Mouse (Mus musculus): ENCODE measurements around the gene Cd44.

Cd44 gene

DNA sequence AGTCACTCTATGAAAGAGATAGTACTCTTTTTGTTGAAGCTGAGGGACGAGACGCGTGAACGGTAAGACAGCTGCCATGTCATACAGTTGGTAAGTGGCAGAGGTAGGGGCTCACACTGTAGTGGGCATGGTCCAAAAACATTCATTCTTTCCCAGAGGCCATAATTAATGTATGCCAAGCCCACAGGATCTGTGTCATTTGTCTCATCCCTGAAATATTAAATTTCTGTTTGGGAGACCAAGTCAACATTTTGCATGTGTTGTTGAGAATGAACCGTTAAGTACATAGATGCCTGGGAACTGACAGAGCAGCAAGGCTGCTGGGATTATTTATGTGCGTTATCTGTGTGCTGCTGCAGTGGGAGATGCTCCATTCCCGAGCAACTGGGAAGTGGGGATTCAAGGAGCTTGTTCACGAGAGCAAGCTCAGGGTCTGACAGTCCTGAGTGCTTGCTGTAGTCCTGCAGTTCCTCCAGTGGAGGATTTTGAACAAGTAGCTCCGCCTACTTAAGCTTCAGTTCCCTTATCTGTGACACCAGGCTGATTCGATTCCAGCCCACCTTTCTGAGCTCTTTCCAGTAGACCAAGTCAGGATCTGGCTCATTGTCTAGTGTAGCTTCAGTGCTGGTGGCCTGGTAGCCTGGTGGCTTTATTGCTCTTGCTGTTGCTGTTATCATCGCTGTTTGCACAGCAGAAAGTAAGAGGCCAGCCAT lies 12.5 kb upstream of the Cd44 start:
- no peak for DNase-seq

DNA sequence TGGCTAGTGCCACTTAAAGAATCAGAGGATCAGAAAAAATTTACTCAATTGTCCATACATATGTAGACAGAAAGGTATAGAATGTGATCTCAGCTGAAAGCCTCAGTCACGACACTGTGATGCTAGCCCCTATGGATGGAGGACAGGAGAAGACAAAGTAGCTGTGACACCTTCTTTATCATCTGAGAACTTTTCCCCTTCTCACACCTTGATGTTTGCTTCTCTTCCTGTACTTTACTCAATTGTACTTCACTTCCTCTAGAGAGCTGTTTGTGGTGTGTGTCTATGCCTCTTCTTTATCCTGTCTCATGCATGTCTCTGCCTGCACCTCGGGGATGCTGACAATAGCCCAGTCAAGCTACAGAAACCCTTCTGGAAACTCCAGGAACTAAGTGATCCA lies 11.5 kb upstream of the Cd44 start:
- DNase-seq: no peak

DNA sequence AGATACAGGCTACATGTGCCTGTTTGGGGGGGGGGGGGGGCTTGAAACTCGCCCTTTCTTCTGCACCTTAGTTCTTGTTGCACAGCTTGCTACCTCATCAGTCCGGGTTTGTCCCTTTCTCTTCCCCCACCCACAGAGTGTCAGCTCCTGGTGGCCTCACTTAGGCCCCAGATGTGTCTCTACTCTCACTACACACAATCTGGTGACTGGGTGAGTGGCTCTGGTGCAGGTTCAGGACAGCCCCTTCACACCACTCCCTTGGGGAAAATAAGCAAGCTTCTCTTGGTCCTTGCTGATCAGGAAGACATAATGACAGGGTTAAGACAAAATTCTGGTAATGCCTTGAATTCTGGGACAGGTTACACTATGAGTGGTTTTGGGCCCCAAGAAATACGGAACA lies 11.0 kb upstream of the Cd44 start:
- DNase-seq: no peak

DNA sequence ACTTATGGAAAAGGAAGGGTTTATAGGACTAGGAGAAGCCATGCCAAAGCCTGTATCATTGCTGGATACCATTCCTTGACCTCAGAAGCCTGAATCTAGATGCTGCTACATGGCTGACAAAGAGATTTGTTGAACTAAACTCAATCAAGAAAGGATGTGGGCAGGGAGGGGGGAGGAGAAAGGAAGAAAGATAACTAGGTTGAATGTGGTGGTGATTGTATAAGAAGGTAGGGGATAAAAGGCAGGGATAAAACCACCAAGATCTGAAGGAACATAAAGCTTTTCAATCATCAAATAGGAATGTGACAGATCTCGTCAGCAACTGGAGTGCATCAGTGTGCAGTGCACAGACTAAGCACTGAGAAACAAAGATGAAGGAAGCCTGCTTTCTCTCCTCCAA lies 7.9 kb upstream of the Cd44 start:
- DNase-seq: no peak

DNA sequence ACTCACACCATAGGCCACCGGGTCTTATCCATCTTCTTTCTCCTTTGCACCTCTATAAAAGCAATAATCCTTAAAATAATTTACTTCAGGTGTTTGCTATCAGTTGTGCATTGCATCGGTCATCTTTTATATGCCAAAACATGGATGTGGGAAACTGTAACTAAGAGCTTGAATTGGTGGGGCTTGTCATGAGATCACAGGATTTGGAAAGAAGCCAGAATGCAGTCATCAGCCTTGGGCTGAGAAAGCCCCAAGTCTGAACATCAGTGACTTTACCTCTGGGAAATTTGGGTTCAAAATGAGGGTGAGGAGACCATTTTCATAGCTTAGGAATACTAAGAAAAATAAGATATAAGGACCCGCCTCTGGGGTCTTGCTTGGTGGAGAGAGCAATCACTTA lies 4.1 kb upstream of the Cd44 start:
- no peak for DNase-seq

DNA sequence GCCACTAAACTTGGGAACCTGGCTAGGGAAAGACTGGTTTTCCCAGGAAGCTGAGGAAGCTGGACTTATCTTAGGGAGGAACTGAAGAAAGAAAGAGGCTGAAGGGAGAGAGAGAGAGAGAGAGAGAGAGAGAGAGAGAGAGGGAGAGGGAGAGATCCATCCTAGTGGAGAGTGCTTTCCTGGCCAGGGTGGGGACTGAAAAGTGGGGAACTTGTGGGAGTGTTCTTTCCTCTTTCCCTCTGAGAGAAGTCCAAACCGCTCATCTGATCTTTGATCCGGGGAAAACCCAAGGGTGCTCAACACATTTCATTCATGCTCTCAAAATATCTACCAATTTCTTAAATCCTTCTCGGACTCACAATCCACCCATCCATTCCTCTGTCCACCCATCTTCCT lies 361 bp upstream of the Cd44 start:
- no peak for DNase-seq

DNA sequence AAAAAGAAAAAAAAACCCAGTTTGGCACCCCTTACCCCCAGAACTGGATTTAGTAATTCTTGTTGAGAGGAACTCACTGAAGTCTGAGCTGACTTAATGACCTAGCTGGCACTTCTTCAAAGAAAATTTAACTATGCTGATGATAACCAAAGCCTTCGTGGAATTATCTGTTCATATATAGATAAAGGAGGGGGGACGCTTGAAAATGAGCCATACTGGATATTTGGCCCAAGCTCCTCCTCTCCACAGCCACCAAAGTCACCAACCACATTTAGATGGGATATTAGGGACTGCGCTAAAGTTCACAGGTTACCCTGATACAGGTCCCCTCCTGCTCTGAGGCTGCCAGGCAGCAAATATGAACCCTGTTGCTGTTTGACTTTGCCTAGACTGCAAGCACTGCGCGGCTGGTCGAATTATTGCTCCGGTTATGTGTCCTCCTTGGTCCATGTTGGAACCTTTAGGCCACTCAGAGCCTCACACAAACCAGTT lies 1.2 kb downstream of the Cd44 start:
- DNase-seq: no peak

DNA sequence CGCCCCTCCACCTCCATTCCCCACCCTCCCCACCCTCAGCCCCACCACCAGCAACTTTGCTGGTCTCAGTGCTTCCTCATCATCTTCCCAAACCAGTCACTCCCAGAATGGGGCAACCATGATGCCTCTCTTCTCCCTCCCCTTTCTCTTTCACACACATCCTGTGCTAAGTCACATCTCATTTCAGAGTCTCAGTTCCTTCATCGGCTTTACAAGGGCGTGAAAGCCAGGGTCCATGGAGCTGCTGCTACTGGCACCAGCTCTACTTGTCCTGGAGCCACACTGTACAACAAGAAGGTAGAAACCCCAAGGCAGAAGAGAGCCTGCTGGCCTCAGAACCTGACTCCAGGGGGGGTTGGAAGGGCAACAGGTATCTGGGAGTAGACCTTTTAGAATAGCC lies 2.2 kb downstream of the Cd44 start:
- DNase-seq: no peak

DNA sequence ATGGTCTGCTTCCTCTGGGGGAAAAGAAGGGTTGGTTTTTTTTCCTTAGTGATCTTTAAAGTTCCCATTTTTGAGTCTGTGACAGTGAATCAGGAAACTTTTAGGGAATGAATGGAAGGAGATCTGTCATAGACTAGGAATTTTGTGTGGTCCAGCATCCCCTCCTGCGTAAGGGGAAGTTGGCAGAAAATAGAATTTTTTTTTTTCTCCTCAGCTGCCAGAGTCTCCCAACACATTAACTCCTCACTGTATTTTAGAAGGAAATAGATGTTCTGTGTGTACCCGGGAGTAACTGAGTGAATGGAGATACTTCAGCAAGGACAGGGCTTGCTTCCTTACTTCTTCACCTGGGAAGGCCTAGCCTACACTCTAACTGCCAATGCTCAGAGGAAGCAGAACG lies 2.9 kb downstream of the Cd44 start:
- DNase-seq: no peak

DNA sequence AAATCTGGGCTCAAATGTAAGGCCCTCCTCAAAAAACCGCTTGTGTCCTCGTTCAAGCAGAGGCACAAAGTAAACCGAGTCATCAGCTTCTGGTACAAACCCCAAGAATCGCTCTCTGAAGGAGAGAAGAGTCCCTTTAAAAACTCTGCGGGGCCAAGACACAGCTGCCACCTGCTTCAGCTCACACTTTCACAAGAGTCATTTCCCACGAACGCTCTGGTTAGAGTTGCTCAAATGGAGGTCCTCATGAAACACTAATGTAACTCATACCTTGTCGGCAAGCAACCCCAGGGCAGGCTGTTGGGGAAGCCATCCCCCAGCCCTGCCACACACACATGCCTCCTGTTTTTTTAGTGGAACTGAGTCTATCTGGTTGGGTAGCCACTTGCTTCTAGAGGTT lies 5.3 kb downstream of the Cd44 start:
- DNase-seq: no peak

DNA sequence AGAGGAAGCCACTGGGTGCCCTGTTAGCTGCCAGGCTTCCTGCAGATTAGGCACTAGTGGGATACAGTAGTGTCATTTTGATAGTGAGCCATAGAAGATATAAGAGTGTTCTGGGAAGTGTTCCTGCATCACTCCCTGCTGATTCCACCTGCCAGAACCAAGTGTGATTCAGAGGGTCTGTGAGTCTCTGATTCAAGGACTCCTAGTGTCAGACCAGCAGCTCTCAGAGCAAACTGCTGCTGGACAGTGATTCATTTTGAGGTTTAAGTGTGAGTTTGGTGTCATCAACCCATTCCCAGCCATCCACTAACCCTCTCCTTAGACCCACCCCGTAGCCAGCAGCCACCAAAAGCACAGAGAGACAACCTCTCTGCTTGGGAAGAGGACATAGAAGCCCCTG lies 6.3 kb downstream of the Cd44 start:
- no peak for DNase-seq

DNA sequence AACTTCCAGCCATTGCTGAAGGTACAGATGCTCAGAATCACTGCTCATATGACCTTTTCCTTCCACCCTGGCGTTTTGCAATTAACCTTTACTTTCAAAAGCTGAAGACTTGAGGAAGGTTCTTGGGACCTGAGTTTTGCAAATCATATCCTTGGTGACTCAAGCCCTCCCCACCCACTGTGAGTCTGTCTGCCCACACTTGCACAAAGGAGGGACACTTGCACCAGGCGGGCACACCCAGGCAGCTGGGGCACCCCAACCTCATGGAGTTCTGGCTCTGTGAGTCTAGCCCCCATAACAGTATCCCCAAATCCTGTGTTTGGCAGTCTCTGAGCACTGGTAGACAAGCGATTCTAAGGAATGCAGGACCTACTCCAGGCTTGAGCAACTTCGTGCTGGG lies 6.7 kb downstream of the Cd44 start:
- DNase-seq: no peak

DNA sequence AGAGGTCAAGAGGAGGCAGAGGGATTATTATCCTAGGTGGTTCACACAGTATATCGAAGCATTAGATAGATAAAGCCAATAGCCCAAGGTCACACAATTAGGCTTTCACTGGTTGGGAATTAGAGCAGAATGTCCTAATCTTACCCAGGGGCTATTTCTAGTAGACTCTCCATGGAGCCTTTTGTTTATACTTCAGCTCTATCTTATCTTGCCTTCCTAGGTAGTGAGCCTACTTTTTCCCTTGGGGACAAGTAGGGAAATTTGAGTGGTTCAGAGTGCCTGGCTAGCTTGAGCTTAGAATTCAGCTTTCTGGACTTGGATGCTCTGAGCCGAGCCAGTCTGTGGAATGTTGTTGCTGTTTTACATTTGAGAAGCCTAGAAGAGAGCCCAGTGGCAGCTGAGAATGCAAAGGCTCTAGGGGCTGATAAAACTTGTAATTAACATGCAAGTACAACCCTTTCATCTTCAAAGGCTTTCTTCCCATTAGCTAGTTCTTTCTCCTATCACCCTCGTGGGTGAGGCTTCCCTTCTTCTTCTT lies 12.7 kb downstream of the Cd44 start:
- DNase-seq: no peak

DNA sequence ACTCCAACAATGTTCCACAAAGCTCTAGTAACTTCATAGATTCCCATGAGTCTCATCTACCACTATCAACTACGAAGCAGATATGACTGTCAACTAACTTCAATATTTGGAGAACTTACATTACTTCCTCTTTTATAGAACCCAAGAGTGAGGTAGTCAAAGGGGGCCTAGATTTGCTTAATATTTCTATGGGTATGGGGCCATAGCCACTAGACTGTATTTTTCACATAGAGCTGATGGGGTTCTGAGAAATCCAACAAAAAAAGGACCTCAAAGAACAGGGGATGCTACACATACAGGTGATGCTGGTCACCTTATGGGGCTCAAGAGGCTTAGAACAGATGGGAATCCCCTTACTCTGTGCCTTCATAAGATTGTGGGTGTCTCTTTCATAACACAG lies 14.3 kb downstream of the Cd44 start:
- DNase-seq: no peak

DNA sequence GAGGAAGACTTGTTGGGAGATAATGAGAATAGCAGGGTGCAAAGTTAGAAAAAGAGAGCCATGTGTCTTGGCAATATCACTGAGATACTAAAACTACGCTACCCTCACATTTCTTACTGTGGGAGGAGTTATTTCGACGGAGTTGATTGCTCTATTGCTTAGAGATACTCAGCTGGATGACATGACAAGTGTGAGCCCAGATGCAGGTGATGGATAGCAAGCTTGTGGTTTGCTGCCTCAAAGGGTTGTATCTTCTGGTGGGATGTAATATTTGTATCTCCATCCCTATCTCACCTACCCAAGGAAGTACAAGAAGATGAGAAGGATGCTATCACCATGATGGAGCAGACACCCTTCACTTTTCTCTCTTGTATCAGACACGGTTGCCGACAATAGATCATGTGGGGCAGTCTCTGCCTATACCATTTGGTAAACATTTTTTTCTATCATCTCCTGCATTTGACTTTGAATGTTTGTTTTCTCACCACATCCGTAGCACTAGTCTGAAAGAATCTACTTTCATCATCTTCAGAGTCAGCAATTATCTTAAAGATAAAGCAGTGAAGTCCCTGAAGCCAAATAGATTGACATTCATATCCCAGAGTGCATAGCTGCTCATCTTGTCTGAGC lies 15.0 kb downstream of the Cd44 start:
- no peak for DNase-seq

DNA sequence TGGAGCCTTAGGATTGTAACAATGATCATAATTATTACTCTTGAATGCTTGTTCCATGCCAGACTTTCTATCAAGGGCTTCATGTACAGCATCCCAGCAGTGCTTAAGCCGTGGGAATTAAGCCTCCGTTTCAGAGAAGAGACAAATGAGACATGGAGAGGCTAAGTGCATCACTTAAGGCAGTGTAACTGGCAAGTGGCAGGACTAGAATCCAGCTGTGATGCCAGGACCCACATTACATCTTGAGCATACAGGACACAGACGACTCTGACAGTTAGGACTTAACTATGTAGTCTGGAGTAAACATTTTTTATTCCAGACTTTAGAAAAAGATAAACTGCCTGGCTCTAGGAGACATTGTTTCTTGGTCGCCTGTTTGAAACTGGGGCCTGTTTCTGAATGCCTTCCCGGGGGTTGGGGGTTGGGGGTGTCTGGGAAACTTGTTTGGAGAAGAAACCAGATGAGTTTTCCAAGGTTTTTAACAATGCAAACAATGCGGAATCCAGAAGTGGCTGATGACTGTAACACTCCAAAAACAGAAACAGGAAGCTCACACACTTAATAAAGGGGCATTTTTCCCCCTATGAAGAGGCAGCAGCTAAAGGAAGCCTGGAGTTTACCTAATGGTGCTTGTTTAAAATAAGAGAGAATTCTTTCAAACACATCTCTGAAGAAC lies 18.7 kb downstream of the Cd44 start:
- peak; percentile 16 to 31 for DNase-seq

DNA sequence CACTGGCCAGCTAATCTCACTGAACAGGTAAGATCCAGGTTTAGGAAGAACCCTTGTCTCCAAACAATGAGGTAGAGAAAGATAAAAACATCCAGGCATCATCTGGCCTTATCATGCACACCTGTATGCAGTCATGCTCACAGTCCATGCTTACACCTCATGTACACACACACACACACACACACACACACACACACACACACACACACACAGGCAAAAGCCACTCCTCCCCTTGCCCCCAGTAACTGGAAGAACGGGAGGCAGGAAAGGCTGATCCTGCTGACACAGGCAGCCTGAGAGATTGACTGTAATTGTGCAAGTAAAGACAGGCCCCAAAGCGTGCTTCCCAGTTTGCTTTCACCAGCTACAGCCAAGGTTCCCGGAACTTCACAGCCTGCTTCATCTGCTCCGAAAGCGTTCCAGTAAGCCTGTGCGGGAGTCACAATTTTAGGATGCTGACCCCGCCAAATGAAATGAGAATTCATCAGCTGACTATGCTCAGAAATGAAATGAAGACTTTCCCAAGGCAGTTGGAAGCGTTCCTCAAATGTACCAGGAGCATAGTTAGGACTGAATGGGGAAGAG lies 19.4 kb downstream of the Cd44 start:
- DNase-seq: peak in 1 of 2 experiments; percentile 4

DNA sequence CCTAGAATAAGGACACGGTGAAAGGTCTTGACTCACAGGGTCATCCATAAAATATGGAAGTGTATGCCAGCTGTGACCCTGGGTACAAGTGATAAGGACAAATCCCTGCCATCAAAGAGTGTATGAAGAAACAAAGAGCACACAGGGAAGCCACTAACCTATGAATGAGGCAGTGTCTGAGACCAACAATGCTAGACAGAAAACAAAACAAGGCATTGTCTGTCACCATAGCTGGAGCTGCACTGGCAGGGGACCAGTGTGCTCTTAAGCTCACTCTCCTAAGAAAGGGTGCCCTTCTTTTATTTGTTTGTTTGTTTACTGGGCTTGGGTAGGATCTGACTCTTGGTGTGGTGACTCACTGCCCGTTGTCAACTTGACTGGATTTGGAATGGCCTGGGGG lies 23.0 kb downstream of the Cd44 start:
- DNase-seq: no peak

DNA sequence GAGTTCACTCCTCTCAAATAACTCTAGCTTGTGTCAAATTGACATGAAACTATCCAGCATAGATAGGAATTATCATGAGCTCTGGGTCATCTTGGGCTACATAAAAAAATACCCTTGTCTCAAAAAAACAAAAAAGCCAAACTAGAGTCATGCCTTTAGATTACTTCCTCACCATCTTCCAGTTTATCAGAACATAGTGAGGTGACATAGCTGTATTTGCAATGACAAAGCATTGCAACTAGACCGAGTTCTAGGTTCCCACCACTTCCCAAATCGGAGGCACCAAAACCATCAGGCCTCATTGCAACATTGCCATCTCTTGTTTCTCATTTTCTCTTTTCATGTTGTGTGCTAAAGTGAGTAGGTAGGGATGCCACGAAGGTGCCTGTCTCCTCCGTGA lies 24.0 kb downstream of the Cd44 start:
- no peak for DNase-seq

DNA sequence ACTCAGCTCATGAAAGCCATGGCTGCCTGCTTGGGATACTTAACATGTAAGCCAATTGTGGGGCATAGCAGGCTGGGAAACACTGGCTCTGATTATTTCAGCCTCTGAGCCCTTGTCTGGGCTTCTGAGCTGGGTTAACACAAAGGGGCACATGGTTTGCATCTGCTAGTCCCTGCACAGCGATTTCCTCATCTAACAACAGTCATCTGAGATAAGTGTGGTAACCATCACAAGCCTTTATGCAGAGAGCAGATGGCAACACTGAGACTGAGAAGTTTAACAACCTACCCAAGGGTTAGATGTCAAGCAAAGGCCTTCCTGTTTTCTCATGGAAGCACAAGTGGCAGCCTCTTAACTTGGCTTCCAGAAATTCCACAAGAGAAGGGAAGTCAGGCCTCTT lies 25.3 kb downstream of the Cd44 start:
- no peak for DNase-seq

DNA sequence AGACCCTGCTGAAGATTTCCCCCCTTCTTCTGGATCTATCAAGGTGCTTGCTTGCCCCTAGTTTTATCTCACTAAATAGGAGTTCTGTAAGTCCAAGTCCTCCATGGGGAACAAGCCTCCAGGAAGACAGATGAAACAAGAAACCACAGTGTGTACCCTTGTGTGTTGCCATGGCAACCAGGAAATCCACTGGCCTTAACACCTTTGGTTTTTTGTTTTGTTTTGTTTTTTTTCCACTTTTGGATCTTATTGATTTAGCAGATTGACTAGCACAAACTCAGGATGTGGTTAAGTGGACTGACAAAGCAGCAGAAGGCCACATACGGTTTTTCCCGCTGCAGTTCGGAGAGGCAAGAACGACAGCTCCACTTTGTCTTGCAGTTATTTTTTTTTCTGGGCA lies 27.6 kb downstream of the Cd44 start:
- DNase-seq: no peak

DNA sequence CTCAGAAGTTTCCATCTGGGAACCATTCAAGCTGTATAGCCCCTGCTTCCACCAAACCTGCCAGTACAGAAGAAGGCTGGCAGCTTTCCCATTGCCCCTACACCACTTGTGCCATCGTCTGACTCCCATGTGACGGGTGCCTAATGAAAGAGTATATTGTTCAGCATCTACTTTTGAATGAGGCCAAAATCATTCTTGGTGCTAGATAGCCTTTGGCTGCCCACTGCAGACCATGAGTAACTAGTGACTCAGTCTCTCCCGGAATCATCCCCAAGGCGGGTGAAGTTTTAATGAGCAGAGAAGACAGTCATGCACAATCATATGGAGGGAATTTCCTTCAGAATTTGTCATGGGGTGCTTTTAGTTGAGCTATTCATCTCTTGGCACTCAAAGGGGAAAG lies 28.3 kb downstream of the Cd44 start:
- DNase-seq: no peak

DNA sequence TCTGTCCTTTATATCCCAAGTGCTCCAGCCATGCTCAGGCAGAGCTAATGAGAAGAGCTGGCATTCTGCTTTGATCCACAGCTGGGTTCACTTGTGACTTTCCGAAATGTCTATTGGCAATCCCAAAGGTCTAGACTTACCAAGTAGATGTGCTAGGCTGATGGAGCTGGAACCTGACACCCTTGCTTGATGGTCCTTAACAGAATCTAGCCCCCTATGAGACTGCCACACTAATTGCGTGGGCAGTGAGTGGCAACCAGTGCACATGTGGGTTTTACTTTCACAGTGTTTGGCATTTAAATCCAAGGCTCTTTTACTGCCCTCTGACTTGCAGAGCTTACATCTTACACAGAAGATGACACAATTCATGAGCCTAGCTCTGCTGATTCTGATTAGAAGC lies 29.0 kb downstream of the Cd44 start:
- DNase-seq: no peak

DNA sequence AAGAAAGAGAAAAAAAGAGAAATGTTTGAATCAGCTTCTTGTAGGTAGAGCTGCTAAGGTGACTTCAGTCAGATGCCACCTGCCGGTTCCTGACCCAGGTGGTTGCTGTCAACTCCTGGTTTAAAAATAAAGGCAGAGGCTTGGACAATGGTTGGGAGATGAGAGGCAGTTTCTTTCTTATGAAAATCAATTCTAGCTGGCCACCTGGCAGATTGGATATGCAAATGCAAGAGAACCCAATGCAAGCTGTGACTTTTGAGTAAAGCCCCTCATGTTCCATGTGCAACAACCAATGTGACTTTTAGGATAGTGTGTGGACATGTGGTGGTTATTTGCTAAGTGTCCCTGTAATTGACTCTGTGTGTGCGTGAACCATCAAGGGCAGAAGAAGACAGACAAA lies 33.0 kb downstream of the Cd44 start:
- DNase-seq: no peak

Measured in kidney, postnatal 4 days (tissue).